Mouse (Mus musculus): ENCODE measurements around the gene Parp8. TPM values are rescaled to one million over a fixed set of nuclear protein-coding genes. Genes with fewer than 3 reads are reported as not detected.

Gene Parp8
- total and polyA plus RNA-seq, 3 experiments: not detected

DNA sequence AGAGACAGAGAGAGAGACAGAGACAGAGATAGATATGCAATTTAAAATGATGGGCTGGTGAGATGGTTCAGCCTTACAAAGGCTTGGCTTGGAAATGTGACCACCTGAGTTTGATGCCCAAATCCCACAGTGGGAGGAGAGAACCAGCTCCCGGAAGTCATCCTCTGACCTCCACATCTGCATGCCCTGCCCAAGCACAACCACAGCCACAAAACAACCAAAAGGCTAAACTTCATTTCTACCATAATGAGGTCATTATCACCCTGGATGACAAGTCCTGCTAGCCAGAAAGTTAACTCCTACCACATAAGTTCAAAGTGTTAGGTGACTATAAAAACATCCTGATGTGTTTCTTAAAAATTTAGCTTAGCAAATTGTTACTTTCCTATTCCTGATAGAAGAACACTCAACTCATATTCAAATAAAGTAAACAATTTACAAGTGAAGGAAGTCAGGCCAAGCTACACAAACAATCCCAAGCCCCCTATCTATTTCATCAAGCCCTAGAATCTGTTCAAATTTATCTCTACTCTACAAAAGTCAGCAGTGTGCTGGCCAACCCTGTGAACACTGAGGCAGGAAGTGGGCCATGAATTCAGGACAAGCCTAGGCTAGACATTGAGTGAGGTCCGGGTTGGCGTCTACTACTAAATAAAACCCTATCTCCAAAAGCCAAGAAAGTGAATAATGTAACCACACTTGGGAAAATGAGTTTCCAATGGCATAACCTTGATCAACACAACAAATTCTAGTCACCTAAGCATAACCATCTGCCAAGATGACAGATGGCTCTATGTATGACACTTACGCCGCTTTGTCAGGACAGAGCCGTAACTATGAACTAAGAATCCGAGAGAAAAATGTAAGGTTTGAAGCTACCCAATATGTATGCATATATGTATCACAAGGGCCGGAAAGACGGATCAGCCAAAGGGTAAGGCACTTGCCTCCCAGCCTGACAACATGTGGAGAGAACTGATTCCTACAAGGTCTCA lies 17.0 kb downstream of the Parp8 start:
- Histone ChIP-seq H3K9me3 (replicated peaks; ENCODE audit: low read length) (peaks cover 64% of the 10 kb centered on the region), H3K4me3 (replicated peaks in 1 of 3; ENCODE audit: low read depth in 2 of 3, low read length in 2 of 3, poor library complexity in 1 of 3) (no peak overlapping the region), H3K36me3 (replicated peaks in 1 of 2; ENCODE audit: control insufficient read depth in 1 of 2, insufficient read depth in 1 of 2, low read length in 1 of 2) (no peaks in the 10 kb centered on the region), H3K79me2 (replicated peaks; ENCODE audit: control insufficient read depth, extremely low read depth, insufficient read depth, poor library complexity, severe bottlenecking) (no peaks in the 10 kb centered on the region), H3K4me1 (ENCODE audit: control insufficient read depth in 1 of 2, insufficient read depth in 2 of 2) (no peaks in the 10 kb centered on the region), H3K9ac (ENCODE audit: insufficient read depth, low read depth) (no peak overlapping the region), H3K4me2 (ENCODE audit: insufficient read depth, low read depth, poor library complexity, severe bottlenecking) (no peak overlapping the region), H3K27ac (ENCODE audit: insufficient read depth, low read depth) (no peak overlapping the region), H3K27me3 (replicated peaks) (no peaks in the 10 kb centered on the region)
- dilution Hi-C loops (cut with MboI; ENCODE audit: extremely low pct_ligation_motif_present, extremely low pct_unique_long_range_greater_than_20kb, low sequenced_read_pairs): no loop called here
- DNase-seq (ENCODE audit: extremely low read depth): no peak
- in situ Hi-C loops (cut with MboI; ENCODE audit: low pct_ligation_motif_present, low pct_unique_long_range_greater_than_20kb, low sequenced_read_pairs): no loop called here
- TF ChIP-seq RCOR1 (conservative IDR thresholded peaks at IDR 0.05; ENCODE audit: low read depth, low read length) (no peak), POLR2A (IDR thresholded peaks at IDR 0.05; ENCODE audit: low read depth, low read length) (no peak), UBTF (IDR thresholded peaks at IDR 0.05; ENCODE audit: low read depth, low read length) (no peak), CHD2 (IDR thresholded peaks at IDR 0.05; ENCODE audit: low read length) (no peak), BHLHE40 (IDR thresholded peaks at IDR 0.05; ENCODE audit: low read depth, low read length) (no peak), JUN (IDR thresholded peaks at IDR 0.05; ENCODE audit: insufficient read depth, low read depth, low read length) (no peak), MAX (IDR thresholded peaks at IDR 0.05; ENCODE audit: low read length) (no peak), GABPA (IDR thresholded peaks at IDR 0.05; ENCODE audit: insufficient replicate concordance, low read depth, low read length) (no peak), RAD21 (IDR thresholded peaks at IDR 0.05; ENCODE audit: low read depth, low read length) (no peak), SIN3A (IDR thresholded peaks at IDR 0.05; ENCODE audit: low read length) (no peak), ZC3H11A (IDR thresholded peaks at IDR 0.05; ENCODE audit: low read depth, low read length) (no peak)

DNA sequence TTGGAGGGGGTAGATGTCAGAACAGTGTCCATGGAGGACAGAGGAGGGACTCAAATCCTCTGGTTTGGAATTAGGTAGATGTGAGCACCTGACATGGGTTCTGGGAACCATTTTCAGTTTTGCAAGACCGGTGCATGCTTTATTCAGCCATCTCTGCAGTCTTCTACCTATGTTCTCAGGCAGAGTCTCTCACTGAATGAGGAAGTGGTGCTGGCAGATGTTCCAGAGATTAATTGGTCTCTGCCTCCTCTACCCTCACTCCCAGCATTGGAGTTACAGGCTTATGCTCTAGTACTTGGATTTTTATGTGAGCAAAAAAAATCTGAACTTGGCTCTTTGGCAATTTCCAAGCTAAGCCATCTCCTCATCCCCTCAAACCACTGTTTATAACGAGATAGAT lies 17.8 kb downstream of the Parp8 start:
- Histone ChIP-seq H3K36me3 (replicated peaks in 1 of 2; ENCODE audit: control insufficient read depth in 1 of 2, insufficient read depth in 1 of 2, low read length in 1 of 2) (no peaks in the 10 kb centered on the region), H3K27ac (ENCODE audit: insufficient read depth, low read depth) (no peak overlapping the region), H3K9ac (ENCODE audit: insufficient read depth, low read depth) (no peak overlapping the region), H3K4me3 (replicated peaks in 1 of 3; ENCODE audit: low read depth in 2 of 3, low read length in 2 of 3, poor library complexity in 1 of 3) (no peak overlapping the region), H3K27me3 (replicated peaks) (no peaks in the 10 kb centered on the region), H3K79me2 (replicated peaks; ENCODE audit: control insufficient read depth, extremely low read depth, insufficient read depth, poor library complexity, severe bottlenecking) (no peaks in the 10 kb centered on the region), H3K4me2 (ENCODE audit: insufficient read depth, low read depth, poor library complexity, severe bottlenecking) (no peak overlapping the region), H3K9me3 (replicated peaks; ENCODE audit: low read length) (peaks cover 59% of the 10 kb centered on the region), H3K4me1 (ENCODE audit: control insufficient read depth in 1 of 2, insufficient read depth in 2 of 2) (no peaks in the 10 kb centered on the region)
- no peak for DNase-seq (ENCODE audit: extremely low read depth)
- in situ Hi-C loops (cut with MboI; ENCODE audit: low pct_ligation_motif_present, low pct_unique_long_range_greater_than_20kb, low sequenced_read_pairs) (no loop called here), dilution Hi-C loops (cut with MboI; ENCODE audit: extremely low pct_ligation_motif_present, extremely low pct_unique_long_range_greater_than_20kb, low sequenced_read_pairs) (no loop called here)
- TF ChIP-seq GABPA (IDR thresholded peaks at IDR 0.05; ENCODE audit: insufficient replicate concordance, low read depth, low read length) (no peak), MEF2A (IDR thresholded peaks at IDR 0.05; ENCODE audit: borderline replicate concordance, low read depth, low read length) (no peak), RCOR1 (conservative IDR thresholded peaks at IDR 0.05; ENCODE audit: low read depth, low read length) (no peak), HCFC1 (IDR thresholded peaks at IDR 0.05; ENCODE audit: low read depth, low read length) (no peak)
